Mouse (Mus musculus): ENCODE measurements around the gene A930002H24Rik.

A930002H24Rik gene

DNA sequence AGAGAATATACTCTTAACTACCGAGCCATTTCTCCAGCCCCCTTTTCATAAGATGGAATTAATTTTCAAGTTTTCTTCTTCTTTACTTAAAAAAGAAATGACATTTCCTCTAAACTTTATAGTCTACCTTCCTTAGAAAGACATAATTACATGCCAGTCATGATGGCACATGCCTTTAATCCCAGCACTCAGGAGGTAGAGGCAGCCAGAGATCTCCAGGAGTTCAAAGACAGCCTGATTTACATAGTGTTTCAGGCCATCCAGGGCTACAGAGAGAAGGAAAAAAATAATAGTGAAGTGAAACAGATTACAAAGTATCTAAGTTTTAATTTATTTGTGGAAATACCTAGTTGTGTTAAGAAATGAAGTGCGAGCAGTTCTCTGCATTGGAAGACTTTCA, 27.4 kb downstream of the A930002H24Rik start:
- no peak for DNase-seq (ENCODE audit: low spot score in 2 of 2)

DNA sequence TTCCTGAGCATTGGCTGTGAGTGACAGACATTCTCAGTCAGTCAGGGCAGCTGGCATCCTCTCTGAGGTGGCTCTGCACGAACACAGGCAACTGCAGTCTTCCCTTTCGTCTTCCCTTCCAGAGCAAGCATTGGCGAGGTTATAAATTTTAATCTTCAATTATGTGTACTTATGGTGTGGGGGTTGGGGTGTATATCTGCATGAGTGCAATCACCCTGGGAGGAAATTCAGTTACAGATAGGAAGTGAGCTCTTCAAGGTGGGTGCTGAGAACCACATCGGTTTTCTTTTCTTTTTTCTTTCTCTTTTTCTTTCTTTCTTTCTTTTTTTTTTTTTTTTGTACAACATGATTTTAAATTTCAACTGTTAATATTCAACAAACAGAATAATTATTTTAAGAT, 32.0 kb downstream of the A930002H24Rik start:
- no peak for DNase-seq (ENCODE audit: low spot score in 2 of 2)

DNA sequence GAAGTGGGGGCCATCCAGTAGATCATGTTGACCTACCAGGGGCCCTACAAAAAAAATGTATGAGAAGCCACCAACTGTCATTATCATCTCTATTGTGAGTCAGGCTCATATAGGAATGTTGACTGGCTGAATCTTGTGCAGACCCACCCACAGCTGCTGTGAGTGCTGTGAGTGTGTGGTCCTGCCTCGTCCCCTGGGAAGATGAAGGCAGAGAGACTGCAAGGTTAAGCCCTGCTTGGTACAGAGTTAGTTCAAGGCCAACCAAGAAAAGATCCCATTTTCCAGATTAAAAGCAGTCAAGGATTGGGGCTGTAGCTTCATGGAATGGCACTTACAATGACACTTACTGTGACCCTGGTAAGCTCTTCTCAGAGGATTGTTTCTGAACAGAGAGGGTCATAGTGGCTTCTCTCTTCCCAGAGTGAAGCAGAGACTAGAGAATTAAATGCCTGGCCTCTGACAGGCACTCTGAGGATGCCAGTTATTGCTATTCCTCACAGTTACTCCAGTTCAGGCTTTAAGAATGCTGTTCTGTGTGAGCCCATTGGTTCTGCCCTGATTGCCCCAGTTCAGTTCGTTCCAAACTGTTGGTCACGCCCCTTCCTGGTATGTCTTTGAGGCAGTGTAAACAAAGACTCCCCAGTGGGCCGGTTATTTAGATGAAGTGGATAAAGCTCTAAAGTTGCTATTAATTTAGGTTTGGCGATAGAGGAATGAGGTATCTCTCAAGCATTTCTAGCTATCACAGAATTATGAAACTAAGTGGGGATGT, 34.8 kb downstream of the A930002H24Rik start:
- DNase-seq (ENCODE audit: low spot score in 2 of 2), result no peak

DNA sequence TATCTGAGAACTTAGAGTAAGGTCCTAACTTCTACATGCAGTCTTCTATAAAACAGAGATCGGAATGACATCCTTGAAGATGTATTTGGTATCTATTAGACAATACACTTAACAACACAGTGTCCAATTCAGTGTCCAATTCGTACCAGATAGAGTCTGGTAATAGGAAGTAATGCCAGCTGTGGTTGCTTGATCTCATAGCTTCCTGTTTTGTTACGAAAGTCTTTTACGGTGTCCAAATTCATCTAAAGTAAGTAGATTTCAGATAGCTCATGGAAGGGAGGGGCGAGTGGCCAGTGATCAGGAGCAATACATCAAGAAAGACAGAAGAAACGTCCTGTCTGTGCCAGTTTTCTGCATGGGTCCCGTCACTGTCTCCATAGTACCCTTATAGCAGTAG, 36.8 kb downstream of the A930002H24Rik start:
- no peak for DNase-seq (ENCODE audit: low spot score in 2 of 2)

DNA sequence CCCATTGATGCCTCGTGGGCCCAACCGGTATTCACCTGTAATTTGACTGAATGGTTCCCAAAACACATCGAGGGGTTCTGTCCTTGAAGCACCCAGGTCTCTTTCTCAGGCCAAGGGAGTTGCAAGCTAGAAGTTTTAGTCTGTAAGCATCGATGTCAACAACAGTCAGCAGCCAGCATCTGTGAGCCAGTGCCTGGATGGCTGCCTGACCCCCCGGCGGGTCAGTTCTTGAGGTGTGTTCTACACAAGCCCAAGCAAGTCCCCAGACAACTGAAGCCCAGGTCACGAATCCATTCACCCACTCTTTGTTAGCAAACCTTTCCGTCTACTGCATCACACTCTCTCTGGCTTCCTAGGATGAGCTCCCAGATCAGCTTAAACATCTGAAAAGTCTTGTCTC, 37.4 kb downstream of the A930002H24Rik start:
- no peak for DNase-seq (ENCODE audit: low spot score in 2 of 2)

DNA sequence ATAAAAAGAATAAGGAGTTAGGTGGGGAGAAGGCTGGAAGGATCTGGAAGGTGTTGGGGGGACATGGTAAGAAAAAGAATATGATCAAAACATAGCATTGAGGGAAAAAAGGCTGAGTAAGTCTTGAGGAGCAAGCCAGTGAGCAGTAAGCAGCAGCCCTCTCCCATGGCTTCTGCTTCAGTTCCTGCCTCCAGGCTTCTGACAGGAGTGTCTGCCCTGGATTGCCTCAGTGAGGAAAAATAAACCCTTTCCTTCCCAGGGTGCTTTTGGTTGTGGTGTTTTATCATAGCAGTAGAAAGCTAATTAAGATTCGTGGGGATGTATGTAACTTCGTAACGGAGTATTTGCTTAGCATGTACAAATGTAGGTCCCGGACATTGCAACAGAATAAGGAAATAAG, 39.5 kb downstream of the A930002H24Rik start:
- DNase-seq (ENCODE audit: low spot score in 2 of 2), result no peak

DNA sequence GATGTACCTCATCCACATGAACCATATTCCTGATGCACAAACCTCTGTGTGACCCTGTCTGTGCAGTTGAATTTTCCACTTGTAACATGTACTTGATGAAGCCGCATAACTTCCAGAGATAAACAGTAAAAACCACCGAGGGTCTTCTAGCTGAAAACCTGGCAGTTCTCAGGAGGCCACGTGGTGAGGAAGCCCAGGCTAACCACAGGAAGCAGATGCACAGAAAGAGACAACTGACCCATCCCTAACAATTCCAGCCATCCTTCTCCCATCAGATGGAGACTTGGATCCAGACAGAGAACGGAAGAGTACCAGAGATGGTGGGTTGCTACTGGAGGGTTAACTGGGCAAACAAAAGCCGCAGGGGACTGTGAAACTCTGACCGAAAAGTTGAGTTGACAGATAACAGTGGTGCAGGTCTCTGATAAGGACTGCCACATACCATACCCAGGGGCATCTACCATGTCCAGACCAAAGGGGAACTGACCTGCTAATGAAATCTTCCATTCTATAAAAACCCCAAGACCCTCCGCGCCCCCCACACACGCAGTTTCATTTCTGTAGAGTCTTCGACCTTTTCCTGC, 45.1 kb downstream of the A930002H24Rik start:
- no peak for DNase-seq (ENCODE audit: low spot score in 2 of 2)

DNA sequence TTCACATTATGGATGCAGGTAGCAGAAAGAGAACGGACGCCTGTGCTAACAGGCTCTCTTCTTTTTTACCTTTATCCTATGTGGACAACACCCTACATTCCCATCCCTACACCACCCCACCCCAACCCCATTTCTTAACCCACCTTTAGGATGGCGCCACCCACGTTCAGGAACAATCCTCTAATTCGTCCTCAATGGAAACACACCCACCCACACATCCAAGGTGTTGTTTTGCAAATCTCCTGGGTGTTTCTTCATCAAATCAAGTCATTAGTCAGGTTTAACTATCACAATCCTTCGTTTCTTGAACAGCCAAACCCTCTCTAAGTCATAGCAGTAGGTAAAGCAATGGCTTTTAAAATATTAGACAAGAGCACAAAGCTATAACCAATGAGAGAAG, 50.0 kb downstream of the A930002H24Rik start:
- no peak for DNase-seq (ENCODE audit: low spot score in 2 of 2)

All from spleen, postnatal 4 days (tissue).